Mouse (Mus musculus): ENCODE data around the gene Cdk14.

GRCm38 (mm10) chr5:5206012-5206411 is 214.1 kb downstream of the Cdk14 start:
- TF ChIP-seq POLR2A (IDR thresholded peaks at IDR 0.05; ENCODE audit: control insufficient read depth, low read depth, low read length) (no peak), CTCF (IDR thresholded peaks at IDR 0.05; ENCODE audit: control insufficient read depth, insufficient read depth, insufficient replicate concordance, low read depth, low read length) (no peak)

All from testis, adult 2 months (tissue).